Mouse (Mus musculus): ENCODE results near the gene Shd.
A peak's percentile ranks its signal among the peaks of the same experiment; 100 is the strongest.

Gene Shd

DNA sequence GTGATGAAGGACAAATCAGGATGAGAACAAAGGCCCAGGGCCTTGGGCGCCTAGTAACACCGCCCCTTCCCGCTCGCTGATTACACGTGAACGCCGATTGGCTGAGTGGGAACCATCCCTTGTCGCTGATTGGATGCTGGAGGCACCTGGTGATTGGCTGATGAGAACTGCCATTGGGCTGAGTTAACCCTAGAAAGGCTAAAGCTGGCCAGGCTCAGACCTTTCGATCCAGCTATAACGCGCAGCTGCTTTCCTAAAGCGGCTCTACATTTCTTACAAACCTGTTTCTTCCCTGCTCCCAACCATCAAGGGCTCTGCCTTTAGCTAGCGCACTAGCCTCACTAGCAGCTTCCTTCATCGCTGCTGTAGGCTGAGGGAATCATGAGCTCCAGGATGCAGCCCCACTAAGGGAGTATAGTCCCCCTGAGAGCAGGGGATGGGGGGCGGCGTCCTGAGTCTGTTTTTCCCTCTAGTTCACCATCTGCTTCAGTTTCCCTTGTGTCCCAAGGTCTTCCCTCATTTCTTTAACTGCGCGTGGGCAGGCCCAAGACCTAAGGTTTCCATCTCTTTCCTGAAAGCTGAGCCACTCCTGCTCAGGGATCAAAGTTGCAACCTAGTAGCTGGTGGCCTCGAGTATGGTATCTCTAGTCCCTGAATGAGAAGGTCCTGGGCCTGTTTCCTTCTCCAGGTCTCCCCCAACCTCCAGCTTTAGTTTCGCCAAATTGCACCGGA lies 38.3 kb downstream of the Shd start:
- peak; percentile 94 for DNase-seq (ENCODE audit: low spot score)

DNA sequence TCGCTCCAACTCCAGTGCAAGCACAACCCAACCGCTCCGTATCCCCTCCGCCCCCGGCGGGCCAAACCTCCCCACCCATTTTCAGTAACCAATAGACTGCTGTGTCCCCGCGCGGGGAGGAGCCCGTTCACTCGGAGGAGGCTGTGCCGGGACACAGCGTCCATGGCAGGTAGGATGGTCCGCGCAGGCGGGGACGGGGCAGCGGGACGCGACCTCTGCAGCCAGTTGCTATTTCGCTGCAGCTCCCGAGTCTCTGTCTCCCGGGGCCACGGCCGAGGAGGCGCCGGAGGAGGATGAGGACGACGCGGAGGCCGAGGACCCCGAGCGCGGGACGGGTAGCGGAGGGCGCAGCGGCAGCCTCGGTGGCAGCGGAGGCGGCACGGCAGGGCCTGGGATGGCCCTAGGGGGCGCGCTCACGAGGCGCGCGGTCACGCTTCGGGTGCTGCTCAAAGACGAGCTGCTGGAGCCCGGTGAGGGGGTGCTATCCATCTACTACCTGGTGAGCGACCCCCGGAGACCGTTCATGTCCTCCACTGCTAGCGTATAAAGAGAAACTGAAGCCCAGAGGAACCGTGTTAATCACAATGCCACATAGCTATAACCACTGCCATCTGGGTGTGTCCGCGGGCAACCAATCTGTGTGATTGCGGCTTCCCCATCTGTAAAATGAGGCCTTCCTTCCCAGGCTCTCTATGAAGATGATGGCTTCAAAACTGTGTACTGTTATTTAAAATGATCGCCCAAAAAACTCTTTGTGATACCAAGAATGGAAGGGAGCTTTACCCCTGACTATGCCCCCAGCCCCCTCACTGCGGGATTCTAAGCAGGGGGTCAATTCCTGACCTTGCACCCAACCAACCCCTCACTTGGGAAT lies 39.1 kb downstream of the Shd start:
- peak; percentile 92 for DNase-seq (ENCODE audit: low spot score)

DNA sequence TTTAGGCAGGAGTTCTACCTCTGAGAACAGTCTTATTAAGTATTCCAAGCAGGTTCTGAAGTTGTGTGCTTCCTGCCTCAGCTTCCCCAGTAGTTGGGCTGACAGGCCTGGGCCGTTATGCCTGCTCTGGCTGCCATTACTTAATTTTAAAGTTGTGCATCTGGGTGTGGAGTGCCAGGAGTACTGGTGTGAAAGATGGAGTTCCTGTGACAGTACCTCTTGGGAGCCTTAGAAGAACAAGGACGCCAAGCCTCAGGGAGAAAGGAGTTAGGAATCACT lies 39.6 kb downstream of the Shd start:
- DNase-seq (ENCODE audit: low spot score): no peak

DNA sequence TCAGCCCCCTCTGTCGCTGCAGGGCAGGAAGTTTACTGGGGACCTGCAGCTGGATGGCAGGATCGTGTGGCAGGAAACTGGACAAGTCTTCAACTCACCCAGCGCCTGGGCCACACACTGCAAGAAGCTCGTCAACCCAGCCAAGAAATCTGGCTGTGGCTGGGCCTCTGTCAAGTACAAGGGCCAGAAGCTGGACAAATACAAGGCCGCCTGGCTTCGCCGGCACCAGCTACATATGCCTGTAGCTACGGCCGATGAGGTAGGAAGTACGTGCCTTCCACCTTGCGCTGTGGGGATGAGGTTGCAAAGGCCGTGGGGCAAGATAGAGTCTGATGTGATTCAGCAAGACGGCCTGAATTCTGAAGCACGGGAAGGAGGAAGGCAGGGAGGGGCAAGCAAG lies 40.0 kb downstream of the Shd start:
- no peak for DNase-seq (ENCODE audit: low spot score)

DNA sequence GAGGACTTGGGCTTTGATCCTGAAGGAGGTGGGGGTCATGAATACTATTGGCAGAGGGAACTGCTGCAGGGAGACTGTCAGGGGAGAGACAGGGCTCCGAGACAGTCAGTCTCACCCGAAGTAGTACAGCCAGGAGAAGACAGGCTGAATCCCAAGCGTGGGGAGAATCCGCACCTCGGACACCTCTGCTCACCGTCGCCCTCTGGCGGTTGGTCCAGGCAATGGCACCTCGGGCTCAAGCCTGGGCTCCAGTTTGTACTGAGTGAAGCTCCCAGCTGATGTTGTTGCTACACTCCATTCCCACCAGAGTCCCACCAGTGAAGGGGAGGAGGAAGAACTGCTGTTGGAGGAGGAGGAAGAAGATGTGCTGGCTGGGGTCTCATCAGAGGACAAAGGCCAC lies 40.4 kb downstream of the Shd start:
- DNase-seq (ENCODE audit: low spot score): no peak

DNA sequence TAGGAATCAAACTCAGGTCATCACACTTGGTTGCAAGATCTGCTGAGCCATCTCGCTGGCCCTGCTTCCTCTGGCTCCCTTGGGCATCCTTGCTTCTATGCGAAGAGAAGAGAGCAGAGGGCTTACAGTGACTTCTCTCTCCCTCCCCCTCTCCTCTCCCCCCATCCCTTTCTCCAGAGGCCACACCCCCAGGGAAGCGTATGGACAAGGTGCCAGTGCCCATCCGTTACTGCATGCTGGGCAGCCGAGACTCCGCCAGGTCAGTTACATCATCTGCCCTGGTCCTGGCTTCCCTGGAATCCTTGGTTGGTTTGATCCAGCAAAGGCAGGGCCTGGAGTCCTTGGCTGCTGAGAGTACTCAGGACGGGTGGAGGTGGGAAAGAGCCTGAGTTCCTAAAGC lies 41.2 kb downstream of the Shd start:
- DNase-seq (ENCODE audit: low spot score): no peak

DNA sequence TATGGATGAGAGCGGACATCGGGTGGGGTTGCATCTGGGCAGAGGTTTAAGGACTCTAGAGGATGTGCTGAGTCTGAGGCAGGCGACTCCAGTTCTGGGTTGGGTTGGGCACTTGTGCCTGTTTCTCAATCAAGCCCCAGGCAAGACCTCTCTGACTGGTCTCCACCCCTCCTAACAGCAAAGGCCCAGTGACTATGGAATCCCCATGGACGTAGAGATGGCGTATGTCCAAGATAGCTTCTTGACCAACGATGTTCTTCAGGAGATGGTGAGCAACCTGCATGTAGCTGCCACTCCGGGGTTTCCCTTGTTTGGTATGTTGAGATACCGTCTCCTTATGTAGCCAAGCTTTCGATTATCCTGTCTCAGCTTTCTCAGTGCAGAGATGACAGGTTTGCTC lies 45.0 kb downstream of the Shd start:
- DNase-seq (ENCODE audit: low spot score): no peak

DNA sequence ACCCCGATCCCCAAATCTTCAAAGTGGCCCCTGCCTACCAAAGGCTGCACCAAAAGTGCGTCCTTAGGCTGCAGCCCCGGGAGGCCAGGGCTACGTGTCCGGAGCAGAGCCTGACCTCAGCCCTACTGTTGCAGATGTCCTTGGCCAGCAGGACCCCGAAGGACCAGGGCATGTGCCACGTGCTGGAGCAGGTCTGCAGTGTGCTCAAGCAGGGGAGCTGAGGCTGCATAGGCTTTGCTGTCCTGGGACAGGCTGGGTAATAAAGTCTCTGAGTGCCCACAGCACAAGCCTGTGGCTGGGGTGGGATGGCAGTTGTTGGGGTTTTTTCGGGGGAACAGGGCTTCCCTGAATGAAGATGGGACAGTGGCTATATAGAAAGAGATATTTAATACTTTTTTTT lies 46.1 kb downstream of the Shd start:
- no peak for DNase-seq (ENCODE audit: low spot score)

DNA sequence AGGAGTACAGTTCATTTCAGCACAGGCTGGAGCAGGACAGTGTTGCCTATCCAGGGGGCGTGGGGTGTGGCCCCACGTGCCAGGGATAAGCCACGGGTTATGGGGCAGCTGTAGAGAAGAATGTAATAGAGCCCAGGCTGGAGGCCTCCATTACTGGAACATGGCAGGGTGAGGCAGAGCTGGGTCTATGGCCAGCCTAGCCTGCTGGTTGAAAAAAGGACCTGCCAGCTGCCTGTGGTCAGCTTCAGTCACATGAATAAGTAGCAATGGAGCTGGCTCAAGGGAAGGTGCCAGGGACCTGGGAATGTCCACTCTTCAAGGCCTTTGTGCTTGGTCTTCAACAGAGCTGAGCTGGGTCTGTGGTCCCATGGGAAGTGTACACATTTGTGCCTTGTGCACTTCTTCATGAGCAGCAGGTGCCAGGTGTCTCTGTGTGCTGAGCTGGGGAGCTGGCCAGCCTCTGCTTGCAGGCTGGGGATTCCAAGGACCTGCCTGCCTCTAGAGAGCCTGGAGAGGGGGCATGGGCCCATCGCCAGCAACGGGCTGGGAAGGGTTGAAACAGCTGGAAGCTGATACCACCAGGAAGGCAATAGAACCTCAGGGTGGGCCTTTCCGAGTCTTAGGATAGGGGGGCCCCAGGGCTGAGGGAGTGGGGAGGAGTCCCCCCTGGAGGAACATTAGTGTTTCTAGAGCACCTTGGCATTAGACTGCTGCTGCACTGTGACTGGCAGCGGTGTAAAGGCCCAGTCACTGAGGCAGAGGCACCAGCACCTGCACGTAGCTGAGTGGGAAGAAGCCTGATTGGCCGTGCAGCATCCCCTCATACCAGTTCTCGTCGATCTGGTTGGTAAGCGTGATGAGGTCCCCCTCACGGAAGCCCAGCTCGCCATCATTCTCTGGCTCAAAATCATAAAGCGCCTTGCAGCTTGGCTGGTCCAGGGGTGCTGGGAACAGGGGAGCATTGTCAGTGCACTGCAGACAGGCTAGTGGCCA lies 46.8 kb downstream of the Shd start:
- DNase-seq (ENCODE audit: low spot score): no peak

DNA sequence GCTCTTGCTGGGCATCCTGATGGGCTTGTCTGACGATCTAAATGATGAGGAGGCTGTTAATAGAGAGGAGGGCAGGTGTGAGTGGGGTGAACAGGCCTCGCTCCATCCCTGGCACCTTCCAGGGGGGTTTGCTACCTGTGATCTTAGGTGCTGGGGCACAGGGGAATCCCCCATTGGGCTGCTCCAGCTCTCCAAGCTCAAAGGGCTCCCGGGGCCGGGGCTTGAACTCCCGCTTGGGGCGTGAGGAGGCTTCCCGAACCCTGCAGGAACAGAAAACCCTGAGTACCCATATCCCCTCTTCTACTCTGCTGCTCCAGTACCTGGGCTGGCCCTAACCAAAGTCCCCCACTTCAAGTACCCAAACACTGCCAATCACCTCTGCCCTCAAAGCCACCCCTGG lies 47.6 kb downstream of the Shd start:
- DNase-seq (ENCODE audit: low spot score): no peak

DNA sequence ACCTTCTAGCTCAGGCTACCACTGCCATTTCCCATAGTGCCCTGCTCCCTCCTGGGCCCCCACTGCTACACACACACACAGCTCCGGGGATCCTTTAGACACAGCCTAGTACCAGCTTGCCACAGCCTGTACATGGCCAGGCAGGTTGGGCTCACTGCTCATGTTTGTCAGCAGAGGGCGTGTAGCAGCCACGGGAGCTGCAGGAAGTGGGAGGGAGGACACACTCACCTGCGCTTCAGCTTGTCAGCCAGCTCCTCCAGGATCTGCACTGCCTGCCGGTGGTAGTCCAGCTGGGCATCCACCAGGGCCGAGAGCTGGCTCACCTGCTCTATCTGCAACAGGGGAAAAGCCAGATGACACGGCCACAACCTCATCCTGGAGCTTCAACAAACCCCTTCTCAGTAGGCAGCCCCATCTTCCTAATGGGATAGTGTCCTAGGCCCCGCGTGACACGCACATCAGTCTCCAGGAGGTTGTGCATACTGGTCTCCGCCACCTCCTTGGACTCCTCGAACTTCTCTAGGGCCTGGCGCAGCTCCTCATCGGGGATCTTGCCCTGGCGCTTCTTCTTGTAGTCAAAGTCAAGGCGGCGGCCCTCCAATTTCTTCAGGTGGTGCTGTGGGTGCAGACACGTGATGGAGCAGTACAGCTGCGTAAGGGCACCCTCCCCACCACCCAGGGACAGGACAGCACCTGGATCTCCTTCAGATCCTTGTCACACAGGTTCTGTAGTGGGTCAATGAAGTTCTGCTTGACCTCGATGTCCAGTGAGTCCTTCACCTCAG lies 48.3 kb downstream of the Shd start:
- no peak for DNase-seq (ENCODE audit: low spot score)

DNA sequence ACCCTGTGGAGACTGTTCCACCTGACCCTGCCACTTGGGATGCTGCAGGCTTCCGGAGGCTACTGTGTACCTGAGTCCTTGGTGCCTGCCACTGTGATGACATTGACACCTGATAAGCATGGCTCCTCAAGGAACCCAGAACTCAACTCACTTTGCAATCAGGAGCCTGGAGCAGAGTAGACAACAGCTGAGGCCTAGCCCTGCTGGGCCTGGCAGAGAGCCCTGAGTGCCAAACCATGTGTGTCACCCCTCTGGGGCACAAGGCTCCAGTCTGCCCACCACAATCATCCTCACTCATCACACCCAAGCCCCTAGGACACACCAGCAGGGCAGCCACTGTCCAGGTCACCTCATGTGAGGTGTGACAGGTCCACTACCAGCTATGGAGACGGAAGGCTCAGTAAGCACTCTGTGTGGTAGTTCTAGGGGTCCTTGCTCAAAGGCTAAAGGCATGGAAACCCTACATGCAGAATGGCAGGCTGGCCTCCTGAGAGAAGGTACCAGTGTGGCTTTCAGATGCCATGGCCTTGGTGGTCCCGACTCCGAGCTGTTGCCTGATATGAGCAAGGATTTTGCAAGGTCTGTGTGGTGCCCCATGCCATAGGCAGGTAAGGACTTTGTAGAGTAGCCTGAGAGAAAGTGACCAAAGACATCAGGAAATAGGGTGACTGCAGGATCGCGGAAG lies 50.3 kb downstream of the Shd start:
- DNase-seq (ENCODE audit: low spot score): no peak

DNA sequence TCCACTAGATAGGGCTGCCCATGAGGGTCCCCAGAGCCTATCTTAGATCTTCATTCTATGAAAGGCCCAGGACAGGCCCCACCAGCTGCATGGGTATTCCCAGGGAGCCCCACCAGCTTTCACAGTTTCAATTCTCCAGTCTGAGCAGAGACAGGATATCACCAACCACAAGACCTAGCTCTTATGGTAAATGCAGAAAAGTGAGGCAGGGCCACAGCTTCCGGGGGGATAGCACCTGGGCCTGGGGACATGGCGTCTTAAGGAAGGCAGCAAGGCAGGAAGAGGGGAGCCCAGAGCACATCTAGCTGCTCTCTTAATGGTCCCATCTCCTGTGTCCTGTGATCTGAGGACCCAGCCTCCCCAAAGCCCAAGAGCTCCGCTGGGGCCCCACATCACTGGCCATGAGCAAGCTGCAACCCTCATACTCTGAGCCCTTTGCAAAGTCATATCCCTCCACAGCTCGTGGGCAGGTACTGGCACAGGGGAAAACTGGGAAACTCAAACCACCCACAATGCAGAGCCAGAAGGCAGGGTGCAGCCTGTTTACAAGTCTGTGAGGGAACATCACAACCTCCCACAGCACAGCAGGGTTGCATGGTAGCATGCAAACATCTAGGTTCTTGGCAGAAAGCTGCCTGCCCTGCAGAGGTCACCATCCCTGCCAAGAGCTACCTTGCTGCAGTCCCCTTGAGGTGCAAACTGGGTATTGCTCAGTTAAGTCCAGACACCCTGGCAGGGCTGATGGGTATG lies 51.1 kb downstream of the Shd start:
- DNase-seq (ENCODE audit: low spot score): no peak

DNA sequence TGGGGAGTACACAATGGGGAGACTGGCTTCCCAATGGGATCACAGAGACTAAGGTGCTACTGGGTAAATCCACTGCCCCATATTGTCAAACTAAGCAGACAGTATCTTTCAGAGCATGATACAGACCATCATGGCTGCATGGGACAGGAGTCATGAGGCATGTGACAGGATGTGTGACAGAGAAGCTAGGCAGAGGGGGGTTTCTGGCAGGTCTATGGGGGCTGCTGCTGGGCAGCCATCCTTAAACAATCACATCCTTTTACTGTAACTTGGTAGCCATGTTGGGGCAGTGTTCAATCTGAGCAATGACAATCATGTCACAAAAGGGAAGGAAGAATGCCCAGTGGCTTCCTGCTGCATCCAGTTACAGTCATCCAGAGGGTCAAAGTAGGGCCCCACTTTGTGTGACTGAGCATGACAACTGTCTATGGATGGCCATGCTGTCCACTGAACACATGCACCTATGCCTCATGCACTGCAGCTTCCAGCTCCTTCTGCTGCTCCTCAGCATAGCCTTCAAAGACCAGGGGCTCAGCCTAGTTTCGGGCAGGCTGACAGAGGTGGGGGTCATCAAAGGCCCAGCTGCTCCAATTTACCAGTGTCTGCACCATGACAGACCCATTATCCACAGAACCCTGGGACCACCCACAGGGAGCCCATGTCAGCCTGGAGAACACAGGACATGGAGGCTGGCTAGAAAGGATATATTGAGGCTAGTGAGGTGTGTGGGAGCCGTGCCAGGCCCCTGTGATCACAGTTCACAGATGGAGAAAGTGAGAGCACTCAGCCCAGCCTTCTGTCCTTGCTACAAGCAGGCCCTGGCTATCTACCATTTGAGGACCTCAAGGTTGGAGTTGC lies 52.1 kb downstream of the Shd start:
- no peak for DNase-seq (ENCODE audit: low spot score)

DNA sequence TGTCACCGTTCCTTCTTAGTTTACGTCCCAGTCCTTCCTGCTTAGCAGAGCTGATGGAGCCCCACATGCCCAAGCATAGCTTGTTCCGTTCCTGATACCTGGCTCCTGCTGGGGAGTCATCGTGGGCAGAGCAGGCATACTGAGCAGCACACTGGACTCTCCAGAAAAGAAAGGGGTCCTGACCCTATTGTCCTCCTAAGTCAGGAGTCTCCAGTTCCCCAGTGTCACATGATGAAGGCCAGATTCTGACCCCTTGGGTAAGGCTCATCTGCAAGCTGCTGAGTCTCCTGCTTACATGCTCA lies 52.7 kb downstream of the Shd start:
- DNase-seq (ENCODE audit: low spot score): no peak

DNA sequence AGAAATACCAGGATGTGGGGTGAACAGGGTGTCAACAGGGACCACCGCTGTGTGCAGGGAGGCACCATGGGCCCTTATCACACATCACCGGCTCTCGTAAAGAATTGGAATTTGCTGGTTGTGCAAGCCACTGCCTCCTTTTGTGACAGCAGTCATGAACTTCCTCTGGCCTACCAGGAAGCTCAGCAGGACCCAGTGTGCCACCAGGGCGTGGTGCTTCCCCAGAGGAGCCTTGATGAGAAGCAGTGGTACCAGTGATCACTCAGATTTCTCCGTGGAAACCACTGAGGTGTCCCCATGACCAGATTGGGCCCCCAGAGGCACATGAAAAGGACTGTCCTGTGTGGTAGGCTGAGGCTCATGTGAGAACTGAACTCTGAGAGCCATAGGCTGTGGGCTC lies 53.1 kb downstream of the Shd start:
- no peak for DNase-seq (ENCODE audit: low spot score)

DNA sequence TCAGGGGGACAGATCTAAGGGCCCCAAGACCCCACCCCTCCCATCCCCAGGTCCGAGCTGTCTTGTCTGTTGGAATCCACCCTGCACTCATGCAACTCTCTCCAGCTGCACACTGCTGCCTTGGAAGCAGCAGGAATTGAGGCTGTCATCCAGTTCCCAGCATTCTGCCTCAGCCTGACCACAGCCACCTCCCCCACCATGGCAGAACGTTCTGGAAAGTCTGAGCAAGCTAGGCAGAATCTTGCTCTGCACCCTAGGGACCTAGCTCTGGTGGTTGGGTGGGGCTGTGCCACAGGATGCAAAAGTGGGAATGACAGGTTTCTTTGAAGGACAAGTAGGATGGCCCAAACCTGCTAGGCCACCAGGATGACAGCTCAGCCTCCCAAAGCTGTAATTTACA lies 54.2 kb downstream of the Shd start:
- DNase-seq (ENCODE audit: low spot score): no peak

DNA sequence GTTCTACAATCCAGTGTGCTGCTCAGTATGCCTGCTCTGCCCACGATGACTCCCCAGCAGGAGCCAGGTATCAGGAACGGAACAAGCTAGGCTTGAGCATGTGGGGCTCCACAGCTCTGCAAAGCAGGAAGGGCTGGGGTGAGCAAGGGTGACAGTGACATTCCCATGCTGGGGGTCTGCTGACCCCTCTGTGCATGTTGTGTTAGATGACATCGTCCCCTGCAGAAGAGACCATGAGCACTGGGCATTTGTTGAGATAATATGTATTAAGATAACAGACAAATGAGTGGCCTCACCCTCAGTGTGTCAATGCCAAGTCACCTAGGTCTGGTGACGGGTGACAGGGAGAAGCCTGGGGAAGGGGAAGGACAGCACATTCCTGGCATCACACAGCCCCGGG lies 54.7 kb downstream of the Shd start:
- no peak for DNase-seq (ENCODE audit: low spot score)
